Mouse (Mus musculus) megakaryocyte, embryonic 14.5 days (primary cell): ENCODE data around the gene Gpr157.

Experiments
- FLI1 ChIP-seq: IDR thresholded peaks from 2 replicates; pipeline ENCODE4 v1.6.1; 2012; ENCODE audit warnings: low read length, inconsistent platforms, mixed read lengths
- GATA1 ChIP-seq: IDR thresholded peaks from 3 replicates; pipeline ENCODE4 v1.6.1; 2012; ENCODE audit warnings: mixed read lengths, low read length, inconsistent platforms, borderline replicate concordance

DNA sequence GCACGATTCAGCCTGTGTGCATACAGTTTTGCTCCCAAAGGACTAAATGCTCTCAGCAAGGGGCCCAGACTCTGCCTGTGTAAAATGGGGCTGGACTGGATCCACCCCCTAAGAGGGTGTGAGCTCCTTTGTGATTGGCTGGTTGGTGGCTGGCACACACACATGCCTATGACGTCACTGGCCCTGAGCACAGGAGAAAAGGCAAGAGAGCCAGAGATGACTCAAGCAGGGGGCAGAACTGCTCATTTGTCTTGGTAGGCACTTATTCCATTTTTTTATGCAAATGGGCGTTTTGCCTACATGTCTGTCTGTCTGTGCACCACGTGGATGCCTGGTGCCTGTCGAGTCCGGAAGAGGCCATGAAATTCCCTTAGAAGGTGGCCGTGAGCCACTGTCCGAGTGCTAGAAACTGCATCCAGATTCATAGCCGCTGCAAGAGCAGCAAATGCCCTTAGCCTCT lies 50.9 kb downstream of the Gpr157 start:
- TF ChIP-seq GATA1 (no peak), FLI1 (no peak)
